Mouse (Mus musculus) left cerebral cortex, adult 2 months (tissue): ENCODE data around the gene 0610030E20Rik. TPM values are rescaled to one million over a fixed set of nuclear protein-coding genes. Genes with fewer than 3 reads are reported as not detected.
A peak's percentile ranks its signal among the peaks of the same experiment; 100 is the strongest.

Experiments
- DNase-seq, 2 experiments: peaks; one replicate each; pipeline ENCODE4 v3.0.0; 2021 to 2022; ENCODE audit warnings: low spot score in 2 of 2, mixed read lengths in 1 of 2; ENCODE audit errors: extremely low spot score in 1 of 2
- H3K27ac ChIP-seq: fragments of 200-600 bp; 2 replicates; pipeline ENCODE4 v1.8.1; 2022
- H3K4me3 ChIP-seq: fragments of 200-600 bp; 2 replicates; pipeline ENCODE4 v1.8.1; 2022
- CTCF ChIP-seq: fragments of 200-600 bp; IDR thresholded peaks from 2 replicates; pipeline ENCODE4 v1.8.1; 2022; ENCODE audit warnings: antibody characterized with exemption, mild to moderate bottlenecking, moderate library complexity
- intact Hi-C: fragments of 180-260 bp; cut with DNase I; formaldehyde crosslinking; loops from one replicate; pipeline ENCODE4 v1.15.1; 2025
- total RNA-seq, 2 experiments: library from RNA; stranded (reverse); gene quantifications; 2 replicates each; pipeline ENCODE4 v1.2.3; 2021

Gene 0610030E20Rik
- total RNA-seq, 2 experiments from 2014 or later = 17.3 to 17.7 TPM

GRCm38 (mm10) chr6:72388791-72389329 is 41.7 kb downstream of the 0610030E20Rik start:
- no peak for TF ChIP-seq CTCF
- no peak for DNase-seq
- intact Hi-C loops = no loop called here
- Histone ChIP-seq H3K27ac (no peak overlapping the region), H3K4me3 (no peak overlapping the region)

- Histone ChIP-seq H3K4me3 (peak overlapping the region; percentile 47), H3K27ac (peak overlapping the region; percentile 76)
- intact Hi-C loops = no loop called here
- DNase-seq = no peak
- TF ChIP-seq CTCF = no peak
Observed at GRCm38 (mm10) chr6:72389471-72389940, 42.4 kb downstream of the 0610030E20Rik start.

- peak; percentile 31 to 36 for DNase-seq
- peak within 1 kb of the TSS; percentile 76 for H3K27ac ChIP-seq
- H3K4me3 ChIP-seq = peak within 1 kb of the TSS; percentile 47
- no peak for TF ChIP-seq CTCF
- intact Hi-C loops = no loop called here
Observed at GRCm38 (mm10) chr6:72389941-72390771, 43.0 kb downstream of the 0610030E20Rik start, which contains the start of gene Vamp8. TSS of gene Vamp8 (minus strand) at chr6:72390703.

GRCm38 (mm10) chr6:72390795-72391521 is 43.8 kb downstream of the 0610030E20Rik start:
- peak overlapping the region; percentile 76 for H3K27ac ChIP-seq
- peak overlapping the region; percentile 47 for H3K4me3 ChIP-seq
- intact Hi-C loops = no loop called here
- no peak for TF ChIP-seq CTCF
- DNase-seq = no peak

- DNase-seq = no peak
- Histone ChIP-seq H3K27ac (no peak overlapping the region), H3K4me3 (no peak overlapping the region)
- TF ChIP-seq CTCF = no peak
- intact Hi-C loops = no loop called here
Observed at GRCm38 (mm10) chr6:72392341-72392740, 45.2 kb downstream of the 0610030E20Rik start.

- DNase-seq = no peak
- Histone ChIP-seq H3K27ac (no peak overlapping the region), H3K4me3 (no peak overlapping the region)
- TF ChIP-seq CTCF = no peak
- intact Hi-C loops = no loop called here
Observed at GRCm38 (mm10) chr6:72396837-72397251, 49.7 kb downstream of the 0610030E20Rik start.

GRCm38 (mm10) chr6:72399967-72400366 is 52.9 kb downstream of the 0610030E20Rik start:
- Histone ChIP-seq H3K27ac (no peak overlapping the region), H3K4me3 (no peak overlapping the region)
- TF ChIP-seq CTCF = no peak
- intact Hi-C loops = no loop called here
- DNase-seq = no peak

GRCm38 (mm10) chr6:72401875-72402274 is 54.8 kb downstream of the 0610030E20Rik start:
- H3K4me3 ChIP-seq = no peak overlapping the region
- intact Hi-C loops = no loop called here
- DNase-seq = peak; percentile 63 to 67
- TF ChIP-seq CTCF = peak; percentile 86
- H3K27ac ChIP-seq = no peak overlapping the region

Other genes starting within 250 kb of the 0610030E20Rik start
- gene St3gal5, start 249.7 kb upstream of the 0610030E20Rik start, total RNA-seq = 100 to 1,000 TPM; 162 to 163 TPM
- gene Atoh8, start 111.7 kb upstream of the 0610030E20Rik start, total RNA-seq = 1 to 10 TPM; 1.5 to 1.9 TPM
- not detected for gene Sftpb, start 42.7 kb upstream of the 0610030E20Rik start, total RNA-seq
- 10 to 100 TPM; 31.8 to 35.5 TPM for gene Usp39, start 2.1 kb upstream of the 0610030E20Rik start, total RNA-seq
- 1 to 10 TPM; 8.0 to 9.7 TPM for gene Tmem150a, start 8.1 kb downstream of the 0610030E20Rik start, total RNA-seq
- 10 to 100 TPM; 75.7 to 75.9 TPM for gene Rnf181, start 19.6 kb downstream of the 0610030E20Rik start, total RNA-seq
- gene Vamp5, start 33.2 kb downstream of the 0610030E20Rik start, total RNA-seq = 1 to 10 TPM; 6.3 to 6.8 TPM
- 10 to 100 TPM; 11.7 to 15.4 TPM for gene Vamp8, start 43.4 kb downstream of the 0610030E20Rik start, total RNA-seq
- gene Ggcx, start 67.0 kb downstream of the 0610030E20Rik start, total RNA-seq = 10 to 100 TPM; 25.7 to 26.9 TPM
- gene Mat2a, start 92.2 kb downstream of the 0610030E20Rik start, total RNA-seq = 100 to 1,000 TPM; 186 to 194 TPM
- under 1 TPM; 0.28 to 0.48 TPM for gene Sh2d6, start 174.4 kb downstream of the 0610030E20Rik start, total RNA-seq
- 1 to 10 TPM; 2.3 to 2.6 TPM for gene Capg, start 197.1 kb downstream of the 0610030E20Rik start, total RNA-seq